Mouse (Mus musculus) hindbrain, embryonic 12.5 days (tissue): ENCODE results near the gene Psme2b. TPM values are rescaled to one million over a fixed set of nuclear protein-coding genes. Genes with fewer than 3 reads are reported as not detected.
"Not testable (repeated sequence)": the region's sequence is repeated elsewhere in the genome, so short reads cannot be mapped to it uniquely, and the experiment has no call there.

Source experiments
- ATAC-seq: fragments of 200-750 bp; cut with Nextera tagmentation; 2 replicates; pipeline ENCODE4 v1.8.0; 2017; ENCODE audit warnings: moderate TSS enrichment; ENCODE audit not compliant: low FRiP score
- H3K27ac ChIP-seq: fragments of 300-500 bp; sonication (generic); 2 replicates; pipeline ENCODE4 v1.5.1; 2016; ENCODE audit warnings: mild to moderate bottlenecking
- H3K27me3 ChIP-seq: fragments of 300-500 bp; sonication (generic); 2 replicates; pipeline ENCODE4 v1.6.1; 2016; ENCODE audit warnings: mild to moderate bottlenecking
- H3K36me3 ChIP-seq: fragments of 300-500 bp; sonication (generic); 2 replicates; pipeline ENCODE4 v1.6.1; 2016; ENCODE audit warnings: mild to moderate bottlenecking
- H3K4me1 ChIP-seq: fragments of 300-500 bp; sonication (generic); 2 replicates; pipeline ENCODE4 v1.6.1; 2016
- H3K4me2 ChIP-seq: fragments of 300-500 bp; sonication (generic); replicated peaks from 2 replicates; pipeline ENCODE4 v1.6.1; 2016; ENCODE audit warnings: mild to moderate bottlenecking
- H3K4me3 ChIP-seq: fragments of 300-500 bp; sonication (generic); 2 replicates; pipeline ENCODE4 v1.5.1; 2016; ENCODE audit warnings: mild to moderate bottlenecking
- H3K9ac ChIP-seq: fragments of 300-500 bp; sonication (generic); 2 replicates; pipeline ENCODE4 v1.6.1; 2016; ENCODE audit warnings: mild to moderate bottlenecking, moderate library complexity
- H3K9me3 ChIP-seq: fragments of 300-500 bp; sonication (generic); replicated peaks from 2 replicates; pipeline ENCODE4 v1.6.1; 2016; ENCODE audit warnings: mild to moderate bottlenecking
- WGBS: fragments of 180-500 bp; shearing (Covaris S2); methylation state at CpG from one replicate; pipeline ENCODE4 v1.1.7; 2016; 5-methylcytosine and 5-hydroxymethylcytosine counted together
- polyA plus RNA-seq: library from polyadenylated mRNA; unstranded; fragments of >200 nt; fragmentation: Nextera tagmentation; extraction: Ambion mirVana; gene quantifications from 2 replicates; pipeline ENCODE4 v1.2.1, GENCODE M21; 2016

Gene Psme2b
- polyA plus RNA-seq, 1 experiment from 2014 or later, result 2.3 TPM

GRCm38 (mm10) chr11:48933923-48934322 lies 12.1 kb downstream of the Psme2b start:
- H3K36me3 ChIP-seq, H3K27me3 ChIP-seq, H3K27ac ChIP-seq, H3K4me2 ChIP-seq, H3K4me1 ChIP-seq, H3K4me3 ChIP-seq, H3K9ac ChIP-seq, H3K9me3 ChIP-seq, ATAC-seq: not testable (repeated sequence)
- WGBS, result 55% methylated on average over 1 of the region's 1 CpGs

- not testable (repeated sequence) for H3K27ac ChIP-seq, H3K4me3 ChIP-seq, H3K9me3 ChIP-seq, ATAC-seq, H3K4me2 ChIP-seq, H3K36me3 ChIP-seq, H3K4me1 ChIP-seq, H3K27me3 ChIP-seq, H3K9ac ChIP-seq
- WGBS, result 82% methylated on average over 1 of the region's 1 CpGs
Measured at GRCm38 (mm10) chr11:48933422-48933821, 12.6 kb downstream of the Psme2b start.

- not testable (repeated sequence) for H3K27me3 ChIP-seq, H3K4me3 ChIP-seq, H3K9ac ChIP-seq, H3K4me1 ChIP-seq, H3K36me3 ChIP-seq, H3K4me2 ChIP-seq, ATAC-seq, H3K27ac ChIP-seq, H3K9me3 ChIP-seq
- WGBS, result 87% methylated on average over 1 of the region's 1 CpGs
Measured at GRCm38 (mm10) chr11:48928068-48928467, 17.9 kb downstream of the Psme2b start.

- not testable (repeated sequence) for H3K36me3 ChIP-seq, H3K27ac ChIP-seq, ATAC-seq, H3K4me2 ChIP-seq, H3K4me1 ChIP-seq, H3K9ac ChIP-seq, H3K9me3 ChIP-seq, H3K4me3 ChIP-seq, H3K27me3 ChIP-seq
Measured at GRCm38 (mm10) chr11:48926437-48926836, 19.6 kb downstream of the Psme2b start.

GRCm38 (mm10) chr11:48923818-48924217 lies 22.2 kb downstream of the Psme2b start:
- not testable (repeated sequence) for H3K27ac ChIP-seq, H3K27me3 ChIP-seq, H3K9me3 ChIP-seq, H3K36me3 ChIP-seq, ATAC-seq, H3K9ac ChIP-seq, H3K4me3 ChIP-seq, H3K4me2 ChIP-seq, H3K4me1 ChIP-seq
- WGBS, result 84% methylated on average over 5 of the region's 5 CpGs

GRCm38 (mm10) chr11:48918380-48918779 lies 27.6 kb downstream of the Psme2b start:
- Histone ChIP-seq H3K36me3 (no peaks in the 10 kb centered on the region), H3K9me3 (no peaks in the 10 kb centered on the region), H3K4me3 (no peak overlapping the region), H3K4me2 (no peak overlapping the region), H3K4me1 (no peaks in the 10 kb centered on the region), H3K27ac (no peak overlapping the region), H3K27me3 (no peaks in the 10 kb centered on the region), H3K9ac (no peak overlapping the region)
- no peak for ATAC-seq
- WGBS, result 85% methylated on average over 3 of the region's 3 CpGs

DNA sequence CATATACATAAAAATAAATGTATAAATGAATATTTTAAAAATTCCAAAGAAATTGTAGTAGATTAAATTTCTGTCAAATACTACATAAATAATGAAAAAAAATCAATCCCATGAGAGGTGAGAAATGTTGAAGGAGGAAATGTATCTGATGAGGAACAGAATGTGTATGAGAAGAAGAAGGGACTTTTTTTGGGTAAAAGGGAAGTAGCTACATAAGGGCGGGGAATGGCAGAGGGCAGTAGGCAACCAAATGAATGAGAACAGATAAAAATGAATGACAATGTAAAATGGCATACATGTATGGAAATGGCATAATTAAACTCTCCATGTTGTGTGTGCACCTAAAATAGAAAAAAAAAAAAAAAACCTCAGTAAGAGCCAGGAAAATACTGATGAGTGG lies 32.4 kb downstream of the Psme2b start:
- Histone ChIP-seq H3K4me3 (no peak overlapping the region), H3K9me3 (no peaks in the 10 kb centered on the region), H3K27me3 (no peaks in the 10 kb centered on the region), H3K9ac (no peak overlapping the region), H3K4me2 (no peak overlapping the region), H3K36me3 (no peaks in the 10 kb centered on the region), H3K4me1 (no peaks in the 10 kb centered on the region), H3K27ac (no peak overlapping the region)
- 94% methylated on average over 1 of the region's 1 CpGs for WGBS
- ATAC-seq, result no peak

GRCm38 (mm10) chr11:48908459-48908858 lies 37.5 kb downstream of the Psme2b start:
- no peak overlapping the region for H3K27ac ChIP-seq

DNA sequence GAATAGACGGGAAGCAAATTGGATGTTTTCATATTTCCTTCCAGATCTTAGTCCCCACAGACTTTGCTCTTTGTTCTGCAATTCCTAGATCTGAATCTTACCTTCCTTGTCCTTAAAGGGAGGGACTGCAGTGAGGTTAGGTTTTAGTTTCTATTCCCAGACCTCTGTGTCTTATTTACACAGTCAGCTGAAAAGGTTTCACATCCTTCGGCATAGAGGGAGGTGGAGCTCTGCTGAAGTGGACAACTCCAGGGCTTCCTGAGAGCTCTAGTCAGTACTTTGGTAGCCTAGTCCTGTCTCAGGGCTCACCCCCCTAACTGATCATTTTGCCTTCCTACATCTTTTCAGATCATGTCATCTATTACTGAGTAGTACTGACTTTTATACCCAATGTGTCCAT lies 44.0 kb downstream of the Psme2b start, which contains the start of gene Gm5431:
Gene Gm5431, minus strand, starts transcription at position 194 of the 400 bp plus-strand sequence.
- 67% methylated on average over 2 of the region's 2 CpGs for WGBS

More at GRCm38 (mm10) chr11:48908459-48908858, 37.5 kb downstream of the Psme2b start:
- no peaks in the 10 kb centered on the region for H3K27me3 ChIP-seq
- H3K4me2 ChIP-seq, result no peak overlapping the region
- H3K9me3 ChIP-seq, result no peaks in the 10 kb centered on the region
- no peaks in the 10 kb centered on the region for H3K36me3 ChIP-seq
- H3K4me1 ChIP-seq, result no peaks in the 10 kb centered on the region
- no peak overlapping the region for H3K9ac ChIP-seq
- WGBS, result 70% methylated on average over 1 of the region's 1 CpGs
- no peak for ATAC-seq
- H3K4me3 ChIP-seq, result no peak overlapping the region

DNA sequence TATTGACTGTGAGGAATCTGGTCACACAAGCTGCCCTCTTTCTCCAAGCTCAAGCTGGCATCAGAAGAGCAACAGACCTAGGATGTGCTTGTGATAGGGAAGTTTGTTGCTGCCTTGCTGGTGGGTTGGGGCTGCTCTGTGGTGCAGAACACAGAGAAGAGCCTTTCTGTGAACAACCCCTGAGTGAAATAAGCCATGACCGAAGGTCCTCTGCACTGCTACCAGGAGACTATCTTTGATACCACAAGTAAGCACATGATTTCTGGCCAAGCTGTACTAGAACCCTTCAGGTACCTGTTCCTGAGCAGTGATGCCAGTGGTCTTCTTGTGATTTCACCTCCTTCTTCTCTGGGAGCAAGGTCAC lies 44.4 kb downstream of the Psme2b start:
- not testable (repeated sequence) for H3K36me3 ChIP-seq, H3K27me3 ChIP-seq, H3K27ac ChIP-seq, H3K9me3 ChIP-seq, H3K4me1 ChIP-seq, H3K4me3 ChIP-seq, ATAC-seq, H3K9ac ChIP-seq, H3K4me2 ChIP-seq
- 95% methylated on average over 1 of the region's 1 CpGs for WGBS

More for the DNA sequence above, 44.0 kb downstream of the Psme2b start, which contains the start of gene Gm5431:
- no peaks in the 10 kb centered on the region for H3K4me1 ChIP-seq
- no peak within 1 kb of the TSS for H3K4me2 ChIP-seq
- no peak within 1 kb of the TSS for H3K27ac ChIP-seq
- no peak within 1 kb of the TSS for H3K9ac ChIP-seq
- H3K4me3 ChIP-seq, result no peak within 1 kb of the TSS
- H3K36me3 ChIP-seq, result no peaks in the 10 kb centered on the region
- no peak for ATAC-seq
- H3K9me3 ChIP-seq, result no peaks in the 10 kb centered on the region
- H3K27me3 ChIP-seq, result no peaks in the 10 kb centered on the region

DNA sequence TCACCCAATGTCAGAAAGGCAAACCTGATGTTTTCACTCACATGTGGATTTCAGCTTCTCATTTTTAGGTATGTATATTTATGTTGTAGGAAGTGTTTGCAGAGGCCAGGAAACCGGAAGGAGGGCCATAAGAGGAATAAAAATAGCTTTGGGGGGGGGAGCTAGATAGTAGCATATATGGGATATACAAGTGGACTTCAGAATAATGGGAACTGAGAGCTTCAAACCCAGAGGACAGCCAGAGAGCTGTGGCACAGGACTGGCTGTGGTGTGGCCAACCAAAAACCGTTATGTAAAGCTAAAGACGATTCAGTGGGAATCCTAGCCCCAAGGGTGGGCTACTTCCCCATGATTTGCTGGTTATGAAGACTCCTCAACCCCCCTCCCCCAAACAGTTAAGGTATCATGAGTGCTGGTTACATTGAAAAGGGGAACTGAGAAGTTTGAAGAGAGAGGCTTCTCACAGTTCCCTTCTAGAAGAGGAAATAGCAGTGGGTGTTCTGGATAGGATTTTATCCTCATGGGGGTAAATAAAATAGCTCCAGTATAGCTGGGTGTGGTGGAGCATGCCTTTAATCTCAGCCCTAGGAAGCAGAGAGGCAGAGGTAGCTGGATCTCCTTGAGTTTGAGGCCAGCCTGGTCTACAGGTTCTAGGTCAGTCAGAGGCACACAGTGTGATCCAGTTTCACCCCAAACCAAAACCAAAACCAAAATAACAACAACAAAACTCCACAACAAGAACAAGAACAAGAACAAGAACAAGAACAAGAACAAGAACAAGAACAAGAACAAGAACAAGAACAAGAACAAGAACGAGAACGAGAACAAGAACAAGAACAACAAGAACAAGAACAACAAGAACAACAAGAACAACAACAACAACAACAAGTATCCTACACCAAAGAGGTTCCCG lies 45.1 kb downstream of the Psme2b start:
- not testable (repeated sequence) for H3K4me1 ChIP-seq, H3K4me2 ChIP-seq, H3K4me3 ChIP-seq, H3K27me3 ChIP-seq, H3K36me3 ChIP-seq, H3K9me3 ChIP-seq, H3K9ac ChIP-seq, ATAC-seq, H3K27ac ChIP-seq
- 76% methylated on average over 6 of the region's 6 CpGs for WGBS

DNA sequence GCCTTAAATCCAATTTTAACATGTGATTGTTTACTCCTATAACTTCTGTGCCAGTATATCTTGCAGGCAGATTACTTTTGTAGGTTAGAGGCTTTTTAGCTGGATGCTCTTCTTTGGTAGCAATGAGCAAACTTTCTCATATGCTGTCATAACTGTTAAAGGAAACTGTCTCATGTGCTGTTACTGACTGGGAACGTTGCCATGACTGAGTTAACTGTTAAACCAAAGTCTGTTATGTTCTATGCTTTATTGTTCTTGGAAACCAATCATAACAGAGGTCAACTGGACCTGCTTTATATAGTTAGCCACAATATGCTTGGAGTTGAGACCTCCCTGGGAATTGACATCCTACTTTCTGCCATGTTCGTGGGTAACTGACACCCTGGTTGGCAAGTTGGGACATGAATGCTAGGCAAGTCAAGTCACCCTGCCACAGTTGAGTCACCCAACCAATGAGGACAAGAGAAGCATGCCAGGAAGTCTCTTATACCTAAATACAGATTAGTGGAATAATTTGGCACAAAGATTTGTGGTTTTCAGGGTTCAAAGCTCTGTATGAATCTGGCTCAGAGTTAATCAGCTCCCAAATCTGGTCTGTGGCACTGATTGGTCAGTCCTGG lies 47.1 kb downstream of the Psme2b start:
- 73% methylated on average over 2 of the region's 2 CpGs for WGBS

More for the DNA sequence above, 47.1 kb downstream of the Psme2b start:
- ATAC-seq, result no peak
- no peaks in the 10 kb centered on the region for H3K27me3 ChIP-seq
- no peaks in the 10 kb centered on the region for H3K36me3 ChIP-seq
- H3K4me2 ChIP-seq, result no peak overlapping the region
- no peak overlapping the region for H3K27ac ChIP-seq
- no peak overlapping the region for H3K9ac ChIP-seq
- H3K9me3 ChIP-seq, result no peaks in the 10 kb centered on the region
- no peak overlapping the region for H3K4me3 ChIP-seq
- no peaks in the 10 kb centered on the region for H3K4me1 ChIP-seq
